Comparison of ENCODE assay signal across 17 mouse cellular contexts in the genomic region with DNA sequence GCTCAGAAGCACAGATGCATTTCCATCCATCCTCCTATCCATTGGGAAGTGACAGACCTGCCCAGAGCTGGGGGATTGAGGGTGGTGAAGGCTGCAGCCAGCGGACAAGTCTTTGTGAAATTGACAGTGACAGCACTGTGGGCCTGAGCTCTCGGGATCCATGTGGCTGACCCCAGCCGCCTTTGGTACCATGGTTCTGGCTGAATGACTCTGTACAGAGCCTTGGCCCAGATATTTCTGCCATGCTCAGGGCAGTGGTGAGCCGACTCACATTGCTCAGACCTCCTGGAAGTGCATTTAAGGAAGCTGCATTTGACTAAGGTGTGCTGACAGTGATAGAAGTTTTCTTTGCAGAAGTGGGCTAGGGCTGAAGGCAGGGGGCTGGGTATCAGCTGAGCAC.
DNase-seq lines count a peak whose midpoint lies in the region; ATAC-seq and TF ChIP-seq lines count a peak whose summit lies in the region.
"Had no signal": no experiment of that assay in that cellular context is flagged by ENCODE, and none has a peak within 500 bp of the region (broad histone marks: within the 10 kb centered on the region; RNA-seq: fewer than 3 reads in every experiment).

No protein-coding gene starts in this region.

- no peak for ATAC-seq in kidney, embryonic 16.5 days (ENCODE audit: low FRiP score, low TSS enrichment)
- no peak for ATAC-seq in hindbrain, embryonic 11.5 days (ENCODE audit: low FRiP score)
- ATAC-seq in hindbrain, embryonic 16.5 days: no peak
- ATAC-seq in neural tube, embryonic 12.5 days (ENCODE audit: low FRiP score, low read depth): no peak

- no peaks in the 10 kb centered on the region for H3K9me3 ChIP-seq in kidney, embryonic 16.5 days (ENCODE audit: low read length)
- H3K9me3 ChIP-seq in hindbrain, embryonic 11.5 days (ENCODE audit: control insufficient read depth, low read length): no peaks in the 10 kb centered on the region
- H3K9me3 ChIP-seq in hindbrain, embryonic 16.5 days (ENCODE audit: control insufficient read depth, low read length): no peaks in the 10 kb centered on the region
- no peaks in the 10 kb centered on the region for H3K9me3 ChIP-seq in neural tube, embryonic 12.5 days
- no peaks in the 10 kb centered on the region for H3K9me3 ChIP-seq in heart, embryonic 10.5 days
- no peaks in the 10 kb centered on the region; the same call in 1 of the 2 replicates for H3K9me3 ChIP-seq in embryonic facial prominence, embryonic 10.5 days
- H3K9me3 ChIP-seq: heart, embryonic 13.5 days; limb, embryonic 15.5 days had no signal

- H3K27ac ChIP-seq in kidney, adult 2 months (ENCODE audit: insufficient read depth, low read depth, low read length): no peak overlapping the region
- no peak overlapping the region for H3K27ac ChIP-seq in kidney, embryonic 16.5 days (ENCODE audit: low read length)
- peak overlapping the region; percentile 51; the same call in 1 of the 2 replicates for H3K27ac ChIP-seq in hindbrain, embryonic 11.5 days (ENCODE audit: low read depth, low read length)
- H3K27ac ChIP-seq in hindbrain, embryonic 16.5 days (ENCODE audit: low read depth, low read length): 0 out of 2 replicates have a peak overlapping the region, but pooled peaks have one; percentile 5
- H3K27ac ChIP-seq in neural tube, embryonic 12.5 days: peak overlapping the region; percentile 2; the same call in 1 of the 2 replicates
- no peak overlapping the region for H3K27ac ChIP-seq in heart, embryonic 10.5 days
- no peak overlapping the region for H3K27ac ChIP-seq in embryonic facial prominence, embryonic 10.5 days (replicated peaks)
- H3K27ac ChIP-seq: heart, embryonic 13.5 days; limb, embryonic 15.5 days had no signal

- no peak for TF ChIP-seq POLR2A in kidney, adult 2 months (IDR thresholded peaks at IDR 0.05; ENCODE audit: low read depth, low read length)

- DNase-seq in kidney, adult 2 months: peak; percentile 50
- DNase-seq in hindbrain, embryonic 11.5 days (ENCODE audit: low spot score): no peak
- no peak for DNase-seq in heart, embryonic 10.5 days (ENCODE audit: low spot score)
- no peak for DNase-seq in embryonic facial prominence, embryonic 10.5 days (ENCODE audit: low spot score)
- DNase-seq: adrenal gland, postnatal 36 days; B cell, adult 2 months; cerebellum, adult 2 months; kidney, adult 11 months; lung, postnatal 14 days; thymus, postnatal 4 days had no signal

- H3K36me3 ChIP-seq in kidney, adult 2 months (ENCODE audit: control insufficient read depth, insufficient read depth, low read length): no peaks in the 10 kb centered on the region
- H3K36me3 ChIP-seq in kidney, embryonic 16.5 days (ENCODE audit: insufficient read depth, low read length): no peaks in the 10 kb centered on the region
- H3K36me3 ChIP-seq in hindbrain, embryonic 11.5 days (ENCODE audit: control insufficient read depth, insufficient read depth, low read length): no peaks in the 10 kb centered on the region
- no peaks in the 10 kb centered on the region for H3K36me3 ChIP-seq in hindbrain, embryonic 16.5 days (ENCODE audit: control insufficient read depth, insufficient read depth, low read length)
- H3K36me3 ChIP-seq in neural tube, embryonic 12.5 days: no peaks in the 10 kb centered on the region
- no peaks in the 10 kb centered on the region for H3K36me3 ChIP-seq in heart, embryonic 10.5 days
- H3K36me3 ChIP-seq in embryonic facial prominence, embryonic 10.5 days (replicated peaks): no peaks in the 10 kb centered on the region
- H3K36me3 ChIP-seq: heart, embryonic 13.5 days; limb, embryonic 15.5 days had no signal

- H3K9ac ChIP-seq in kidney, embryonic 16.5 days (replicated peaks; ENCODE audit: low read length): no peak overlapping the region
- H3K9ac ChIP-seq in hindbrain, embryonic 11.5 days (ENCODE audit: low read depth, low read length): no peak overlapping the region
- H3K9ac ChIP-seq in hindbrain, embryonic 16.5 days (ENCODE audit: low read depth, low read length): no peak overlapping the region
- no peak overlapping the region for H3K9ac ChIP-seq in neural tube, embryonic 12.5 days
- H3K9ac ChIP-seq: heart, embryonic 13.5 days; limb, embryonic 15.5 days had no signal

- 31% methylated on average over 4 of the region's 4 CpGs for WGBS in kidney, adult 2 months
- 49% methylated on average over 4 of the region's 4 CpGs for WGBS in kidney, embryonic 16.5 days
- 54% methylated on average over 4 of the region's 4 CpGs for WGBS in hindbrain, embryonic 11.5 days
- 41% methylated on average over 4 of the region's 4 CpGs for WGBS in hindbrain, embryonic 16.5 days
- WGBS in neural tube, embryonic 12.5 days: 69% methylated on average over 4 of the region's 4 CpGs
- WGBS in heart, embryonic 10.5 days: 56% methylated on average over 4 of the region's 4 CpGs
- WGBS in embryonic facial prominence, embryonic 10.5 days: 69% methylated on average over 4 of the region's 4 CpGs

- TF ChIP-seq CTCF in kidney, adult 2 months (conservative IDR thresholded peaks at IDR 0.05; ENCODE audit: insufficient read depth, insufficient read length, low read depth, low read length): no peak

- no peaks in the 10 kb centered on the region for H3K27me3 ChIP-seq in kidney, adult 2 months (replicated peaks; ENCODE audit: control insufficient read depth, insufficient read depth, low read length)
- H3K27me3 ChIP-seq in kidney, embryonic 16.5 days (ENCODE audit: insufficient read depth, low read length): no peaks in the 10 kb centered on the region; the same call in 1 of the 2 replicates
- H3K27me3 ChIP-seq in hindbrain, embryonic 11.5 days (ENCODE audit: control insufficient read depth, insufficient read depth, low read length): no peaks in the 10 kb centered on the region
- H3K27me3 ChIP-seq in hindbrain, embryonic 16.5 days (replicated peaks; ENCODE audit: control insufficient read depth, insufficient read depth, low read length): no peaks in the 10 kb centered on the region
- H3K27me3 ChIP-seq in neural tube, embryonic 12.5 days (replicated peaks): no peaks in the 10 kb centered on the region
- 0 out of 2 replicates have a peak, but pooled peaks cover 13% of the 10 kb centered on the region for H3K27me3 ChIP-seq in heart, embryonic 10.5 days (ENCODE audit: insufficient read depth, poor library complexity, severe bottlenecking)
- H3K27me3 ChIP-seq in embryonic facial prominence, embryonic 10.5 days (replicated peaks; ENCODE audit: low read depth, poor library complexity, severe bottlenecking): 0 out of 2 replicates have a peak, but pooled peaks cover 4% of the 10 kb centered on the region

- H3K4me2 ChIP-seq in kidney, embryonic 16.5 days (replicated peaks; ENCODE audit: low read depth, low read length): no peak overlapping the region
- no peak overlapping the region for H3K4me2 ChIP-seq in hindbrain, embryonic 11.5 days (replicated peaks; ENCODE audit: low read depth, low read length)
- H3K4me2 ChIP-seq in hindbrain, embryonic 16.5 days (ENCODE audit: low read length): no peak overlapping the region
- no peak overlapping the region for H3K4me2 ChIP-seq in neural tube, embryonic 12.5 days (replicated peaks)
- H3K4me2 ChIP-seq: heart, embryonic 13.5 days; limb, embryonic 15.5 days had no signal

- no peaks in the 10 kb centered on the region for H3K4me1 ChIP-seq in kidney, adult 2 months (ENCODE audit: control insufficient read depth, insufficient read depth, low read length)
- peaks cover 7% of the 10 kb centered on the region for H3K4me1 ChIP-seq in kidney, embryonic 16.5 days (ENCODE audit: insufficient read depth, low read length)
- 0 out of 2 replicates have a peak, but pooled peaks cover 2% of the 10 kb centered on the region for H3K4me1 ChIP-seq in hindbrain, embryonic 11.5 days (replicated peaks; ENCODE audit: control insufficient read depth, insufficient read depth, low read length)
- peaks cover 38% of the 10 kb centered on the region for H3K4me1 ChIP-seq in hindbrain, embryonic 16.5 days (ENCODE audit: control insufficient read depth, insufficient read depth, low read depth, low read length)
- H3K4me1 ChIP-seq in neural tube, embryonic 12.5 days: peaks cover 44% of the 10 kb centered on the region
- peaks cover 17% of the 10 kb centered on the region for H3K4me1 ChIP-seq in heart, embryonic 10.5 days
- H3K4me1 ChIP-seq in embryonic facial prominence, embryonic 10.5 days: peaks cover 21% of the 10 kb centered on the region
- H3K4me1 ChIP-seq: heart, embryonic 13.5 days; limb, embryonic 15.5 days; megakaryocyte, embryonic 14.5 days had no signal

- H3K4me3 ChIP-seq in kidney, adult 2 months (ENCODE audit: insufficient read depth, low read depth, low read length): no peak overlapping the region
- no peak overlapping the region for H3K4me3 ChIP-seq in kidney, embryonic 16.5 days (ENCODE audit: low read length)
- H3K4me3 ChIP-seq in hindbrain, embryonic 11.5 days (ENCODE audit: low read depth, low read length): no peak overlapping the region
- H3K4me3 ChIP-seq in hindbrain, embryonic 16.5 days (ENCODE audit: low read length): no peak overlapping the region
- H3K4me3 ChIP-seq in neural tube, embryonic 12.5 days: no peak overlapping the region
- H3K4me3 ChIP-seq in heart, embryonic 10.5 days: no peak overlapping the region
- H3K4me3 ChIP-seq in embryonic facial prominence, embryonic 10.5 days: no peak overlapping the region
- H3K4me3 ChIP-seq: erythroblast, embryonic 14.5 days; heart, embryonic 13.5 days; limb, embryonic 15.5 days; megakaryocyte, embryonic 14.5 days had no signal

Comparison
In these comparisons a context has a peak if more than half of its experiments do, and no peak if none do; other contexts are left out.
1. H3K27ac ChIP-seq: peak in hindbrain, embryonic 11.5 days (single experiment), hindbrain, embryonic 16.5 days (single experiment) and neural tube, embryonic 12.5 days (single experiment); none in kidney, adult 2 months (single experiment), kidney, embryonic 16.5 days (single experiment), heart, embryonic 10.5 days (single experiment) and embryonic facial prominence, embryonic 10.5 days (single experiment).